Mouse (Mus musculus) MEL (cell line): ENCODE data around the gene Ubap1.

ENCODE experiments used
- CHD2 ChIP-seq: IDR thresholded peaks from 2 replicates; pipeline ENCODE4 v1.6.1; 2011; ENCODE audit warnings: low read length, improper control_type of control experiment
- CTCF ChIP-seq, 3 experiments: IDR thresholded peaks in 2 of 3; conservative IDR thresholded peaks in 1 of 3; 2 replicates each; pipeline ENCODE4 v1.5.1; 2011 to 2012; ENCODE audit warnings: low read length in 3 of 3, low read depth in 2 of 3, mild to moderate bottlenecking in 2 of 3, improper control_type of control experiment in 1 of 3, inconsistent platforms in 1 of 3, mixed read lengths in 1 of 3, moderate library complexity in 1 of 3; ENCODE audit not compliant: control insufficient read depth in 1 of 3, insufficient read depth in 1 of 3, poor library complexity in 1 of 3, severe bottlenecking in 1 of 3
- ELF1 ChIP-seq: IDR thresholded peaks from 2 replicates; pipeline ENCODE4 v1.6.1; 2014; ENCODE audit warnings: low read depth, mild to moderate bottlenecking, inconsistent platforms, low read length, improper control_type of control experiment, moderate library complexity
- EP300 ChIP-seq, 2 experiments: IDR thresholded peaks; 2 replicates each; pipeline ENCODE4 v1.6.1; 2011; ENCODE audit warnings: improper control_type of control experiment in 2 of 2, low read length in 2 of 2, low read depth in 1 of 2, mild to moderate bottlenecking in 1 of 2
- GATA1 ChIP-seq: IDR thresholded peaks from 2 replicates; pipeline ENCODE4 v1.6.1; 2011; ENCODE audit warnings: low read depth, low read length, improper control_type of control experiment
- HCFC1 ChIP-seq: IDR thresholded peaks from 2 replicates; pipeline ENCODE4 v1.6.1; 2012; ENCODE audit warnings: low read depth, mild to moderate bottlenecking, inconsistent platforms, low read length, improper control_type of control experiment, moderate library complexity
- KAT2A ChIP-seq: conservative IDR thresholded peaks from 2 replicates; pipeline ENCODE4 v1.6.1; 2012; ENCODE audit warnings: low read depth, low read length, improper control_type of control experiment, inconsistent platforms
- MAX ChIP-seq: IDR thresholded peaks from 2 replicates; pipeline ENCODE4 v1.6.1; 2011; ENCODE audit warnings: low read length, improper control_type of control experiment
- MEF2A ChIP-seq: IDR thresholded peaks from 2 replicates; pipeline ENCODE4 v1.6.1; 2014; ENCODE audit warnings: low read depth, mild to moderate bottlenecking, inconsistent platforms, low read length, improper control_type of control experiment; ENCODE audit not compliant: poor library complexity, insufficient replicate concordance, severe bottlenecking; ENCODE audit errors: extremely low read depth
- MYB ChIP-seq: IDR thresholded peaks from 2 replicates; pipeline ENCODE4 v1.6.1; 2011; ENCODE audit warnings: mild to moderate bottlenecking, low read depth, low read length, improper control_type of control experiment
- MYC ChIP-seq: IDR thresholded peaks from 2 replicates; pipeline ENCODE4 v1.6.1; 2011; ENCODE audit warnings: low read depth, mild to moderate bottlenecking, low read length, improper control_type of control experiment, moderate library complexity
- POLR2A ChIP-seq, 2 experiments: IDR thresholded peaks; 2 replicates each; pipeline ENCODE4 v1.6.1; 2011 to 2012; ENCODE audit warnings: low read length in 2 of 2, mild to moderate bottlenecking in 2 of 2, control low read depth in 1 of 2, improper control_type of control experiment in 1 of 2, low read depth in 1 of 2, moderate library complexity in 1 of 2; ENCODE audit not compliant: control insufficient read depth in 1 of 2, insufficient read depth in 1 of 2, poor library complexity in 1 of 2
- TBP ChIP-seq: IDR thresholded peaks from 2 replicates; pipeline ENCODE4 v1.8.0; 2011; ENCODE audit warnings: low read depth, low read length, improper control_type of control experiment
- TCF12 ChIP-seq: IDR thresholded peaks from 2 replicates; pipeline ENCODE4 v1.6.1; 2014; ENCODE audit warnings: low read depth, mild to moderate bottlenecking, inconsistent platforms, low read length, improper control_type of control experiment, moderate library complexity

- TF ChIP-seq TBP (no peak), CTCF (IDR thresholded peaks at IDR 0.05 in 2 of 3, conservative IDR thresholded peaks at IDR 0.05 in 1 of 3; ENCODE audit: control insufficient read depth in 1 of 3, insufficient read depth in 1 of 3, low read depth in 2 of 3, low read length in 3 of 3, poor library complexity in 1 of 3, severe bottlenecking in 1 of 3) (no peak), MYC (no peak), MEF2A (no peak), EP300 (IDR thresholded peaks at IDR 0.05; ENCODE audit: low read depth in 1 of 2, low read length in 2 of 2) (peak; percentile 66 to 77; a peak in 3 of 4 replicates), KAT2A (no peak), MAX (no peak), GATA1 (no peak), MYB (no peak), CHD2 (no peak), ELF1 (no peak), POLR2A (IDR thresholded peaks at IDR 0.05; ENCODE audit: control insufficient read depth in 1 of 2, insufficient read depth in 1 of 2, low read depth in 1 of 2, low read length in 2 of 2, poor library complexity in 1 of 2) (no peak), HCFC1 (no peak), TCF12 (no peak)
Observed at GRCm38 (mm10) chr4:41401573-41401972, 52.8 kb downstream of the Ubap1 start.
